Mouse (Mus musculus): ENCODE data around the gene Tep1.
A peak's percentile ranks its signal among the peaks of the same experiment; 100 is the strongest.
"Not testable (repeated sequence)": the region's sequence is repeated elsewhere in the genome, so short reads cannot be mapped to it uniquely, and the experiment has no call there.

The Tep1 gene

DNA sequence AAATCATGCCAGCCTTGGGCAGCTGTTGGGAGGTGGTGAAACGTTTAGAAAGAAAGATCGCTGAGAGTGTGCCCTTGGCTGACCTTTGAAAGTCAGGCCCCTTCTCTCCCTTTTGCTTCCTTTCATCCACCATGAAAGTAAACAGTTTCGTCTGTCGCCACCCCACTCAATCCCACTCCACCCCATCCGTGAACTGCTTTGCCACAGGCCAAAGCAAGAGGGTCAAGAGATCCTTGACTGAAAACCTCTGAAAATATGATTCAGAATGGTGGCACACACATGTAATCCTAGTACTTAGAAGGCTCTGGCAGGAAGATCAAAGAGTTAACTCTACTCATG lies 414 bp upstream of the Tep1 start:
- ATAC-seq (ENCODE audit: insufficient number of reproducible peaks, low FRiP score, low TSS enrichment), result 0 out of 2 replicates have a peak, but pooled peaks have one; percentile 23

DNA sequence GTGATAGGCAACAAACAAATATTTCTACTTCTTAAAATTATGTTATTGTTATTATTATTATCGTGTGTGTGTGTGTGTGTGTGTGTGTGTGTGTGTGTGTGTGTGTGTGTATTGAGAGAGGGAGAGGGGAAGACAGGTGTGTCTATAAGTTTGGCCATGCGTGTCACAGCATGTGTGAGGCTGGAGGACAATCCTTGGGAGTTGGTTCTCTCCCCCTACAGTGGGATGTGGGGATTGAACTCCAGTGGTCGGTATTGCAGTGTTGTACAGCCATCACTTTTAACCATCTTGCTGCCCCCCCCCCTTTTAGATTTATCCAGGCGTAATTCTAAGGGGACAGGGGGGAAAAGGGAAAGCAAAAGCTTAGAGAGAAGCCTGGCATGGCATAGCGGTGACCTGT lies 1.7 kb downstream of the Tep1 start:
- ATAC-seq (ENCODE audit: insufficient number of reproducible peaks, low FRiP score, low TSS enrichment), result no peak

DNA sequence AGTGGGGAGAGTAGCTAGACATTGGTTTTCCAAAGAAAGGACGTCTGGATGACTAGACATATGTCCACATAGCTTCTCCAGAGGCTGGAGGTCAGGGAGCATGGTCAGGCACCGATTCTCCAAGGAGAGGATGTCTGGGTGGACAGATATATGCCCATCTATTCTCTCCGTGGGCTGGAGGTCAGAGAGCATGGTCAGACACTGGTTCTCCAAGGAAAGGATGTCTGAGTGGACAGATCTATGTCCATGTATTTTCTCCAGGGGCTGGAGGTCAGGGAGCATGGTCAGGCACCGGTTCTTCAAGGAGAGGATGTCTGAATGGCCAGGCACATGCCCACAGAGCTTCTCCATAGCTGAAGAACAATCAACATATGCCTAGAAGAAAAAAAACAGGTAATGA lies 2.1 kb downstream of the Tep1 start:
- ATAC-seq (ENCODE audit: insufficient number of reproducible peaks, low FRiP score, low TSS enrichment), result no peak

DNA sequence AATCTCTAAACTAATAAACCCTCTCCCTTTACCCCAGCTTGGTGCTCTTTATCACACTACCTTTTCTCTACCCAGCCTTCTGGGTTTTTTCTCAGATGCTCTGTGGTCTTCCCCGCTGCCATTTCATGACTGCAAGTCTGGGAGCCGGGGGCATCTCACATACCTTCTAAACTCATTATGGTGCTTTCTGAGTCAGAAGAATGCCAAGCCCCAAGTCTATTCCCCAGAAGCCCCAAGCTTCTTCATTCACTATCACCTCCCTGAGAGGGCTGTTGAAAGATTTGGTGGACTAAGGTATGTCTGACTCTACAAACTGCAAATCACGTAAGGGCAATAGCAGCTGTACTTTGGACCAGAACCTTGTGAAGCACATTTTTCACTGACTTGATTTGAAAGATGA lies 3.4 kb downstream of the Tep1 start:
- ATAC-seq (ENCODE audit: insufficient number of reproducible peaks, low FRiP score, low TSS enrichment), result no peak

- not testable (repeated sequence) for ATAC-seq (ENCODE audit: insufficient number of reproducible peaks, low FRiP score, low TSS enrichment)
These were observed 5.4 kb downstream of the Tep1 start for GRCm38 (mm10) chr14:50865005-50865404.

DNA sequence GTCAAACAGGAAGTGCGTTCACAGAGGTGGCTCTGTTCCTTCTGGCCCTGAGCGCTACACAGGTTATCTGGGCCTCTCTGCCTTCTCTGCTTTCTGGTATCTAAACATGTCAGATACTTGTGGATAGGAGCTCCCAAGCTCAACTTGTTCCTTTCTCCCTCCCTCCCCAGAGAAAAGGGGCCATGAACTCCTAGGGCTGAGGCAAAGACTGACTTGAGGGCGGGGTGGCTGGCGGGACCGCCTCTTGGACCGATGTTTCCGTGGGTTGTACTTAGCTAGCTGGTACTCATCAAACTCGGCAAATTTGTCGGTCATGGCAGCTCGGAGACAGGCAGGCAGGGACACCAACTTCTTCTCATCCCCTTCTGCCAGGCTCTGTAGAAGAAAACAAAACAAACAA lies 7.7 kb downstream of the Tep1 start:
- no peak for ATAC-seq (ENCODE audit: insufficient number of reproducible peaks, low FRiP score, low TSS enrichment)

DNA sequence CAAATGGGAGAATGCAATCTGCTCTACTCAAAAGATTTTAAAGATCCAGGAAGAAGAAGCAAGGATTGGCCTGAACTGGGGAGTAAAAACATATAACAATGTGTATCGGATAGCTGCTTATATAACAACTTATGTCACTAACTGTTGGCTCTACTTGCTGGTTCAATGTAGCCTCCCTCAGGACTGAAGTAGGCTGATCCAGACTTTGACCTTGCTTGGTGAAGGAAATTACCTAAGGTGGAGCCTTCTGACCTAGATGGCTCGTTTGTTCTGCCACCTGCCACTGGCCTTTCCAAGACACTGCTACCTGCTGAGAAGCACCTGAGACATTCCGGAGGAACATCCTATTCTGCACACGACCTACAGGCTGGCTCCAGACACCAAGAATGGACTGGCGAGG lies 14.6 kb downstream of the Tep1 start:
- no peak for ATAC-seq (ENCODE audit: insufficient number of reproducible peaks, low FRiP score, low TSS enrichment)

DNA sequence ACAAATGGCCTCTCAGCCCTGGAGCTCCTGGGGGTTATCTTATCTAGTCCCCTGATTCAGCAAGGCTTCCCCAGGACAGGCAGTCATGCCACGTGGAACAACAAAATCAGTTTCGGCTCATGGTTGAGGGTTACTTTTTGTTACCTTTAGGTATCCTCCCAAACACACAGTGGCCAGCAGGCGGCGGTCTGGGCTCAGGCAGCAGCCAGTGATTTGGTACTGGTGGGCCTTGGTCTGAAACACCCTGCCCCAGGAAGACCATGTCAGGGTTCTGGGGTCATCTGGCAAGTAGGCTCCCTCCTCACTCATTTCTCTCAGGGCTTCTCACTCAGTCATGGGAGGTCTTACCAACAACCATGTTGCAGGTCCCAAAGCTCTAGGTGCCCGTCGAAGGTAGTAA lies 33.1 kb downstream of the Tep1 start:
- ATAC-seq (ENCODE audit: insufficient number of reproducible peaks, low FRiP score, low TSS enrichment), result no peak

- 0 out of 2 replicates have a peak, but pooled peaks have one; percentile 13 for ATAC-seq (ENCODE audit: insufficient number of reproducible peaks, low FRiP score, low TSS enrichment)
These were observed 35.9 kb downstream of the Tep1 start for GRCm38 (mm10) chr14:50834435-50834834.

- ATAC-seq (ENCODE audit: insufficient number of reproducible peaks, low FRiP score, low TSS enrichment), result peak; percentile 86
These were observed 36.4 kb downstream of the Tep1 start for GRCm38 (mm10) chr14:50833964-50834363.

DNA sequence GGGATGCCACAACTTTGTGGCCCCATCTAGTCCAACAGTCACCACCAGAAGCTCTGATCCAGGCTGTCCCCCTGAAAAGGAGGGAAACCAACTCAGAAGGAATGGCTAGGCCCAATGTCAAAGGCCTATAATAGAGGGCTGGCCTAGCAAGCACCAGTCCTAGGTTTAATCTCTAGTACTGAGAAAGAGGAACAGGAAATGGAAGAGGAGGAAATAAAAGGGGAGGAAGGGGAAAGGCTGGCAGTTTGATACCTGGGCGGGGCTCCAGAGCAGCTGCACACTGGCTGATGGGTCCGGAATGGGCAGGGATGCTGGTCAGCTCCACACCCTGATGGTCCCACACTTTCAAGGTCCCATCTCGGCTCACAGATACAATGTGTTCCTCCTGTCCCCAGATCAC lies 40.5 kb downstream of the Tep1 start:
- ATAC-seq (ENCODE audit: insufficient number of reproducible peaks, low FRiP score, low TSS enrichment), result no peak

DNA sequence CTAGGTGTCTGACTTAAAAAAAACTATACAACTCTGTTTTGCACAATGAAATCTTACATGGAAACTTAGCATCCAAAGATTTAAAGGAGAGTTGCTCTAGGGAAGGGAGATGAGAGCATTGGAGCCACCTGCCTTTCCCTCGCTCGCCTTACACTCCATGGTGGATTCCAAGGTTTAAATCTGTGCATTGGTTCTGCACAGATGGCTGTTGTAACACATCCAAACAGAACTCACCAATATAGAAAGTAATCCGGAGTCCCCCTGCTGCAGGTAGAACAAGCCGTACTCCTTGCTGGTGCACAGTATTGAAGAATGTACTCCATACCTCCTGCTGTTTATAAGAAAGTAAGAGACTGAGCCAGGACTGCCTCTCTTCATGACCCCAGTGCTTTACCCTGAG lies 43.8 kb downstream of the Tep1 start:
- no peak for ATAC-seq (ENCODE audit: insufficient number of reproducible peaks, low FRiP score, low TSS enrichment)

DNA sequence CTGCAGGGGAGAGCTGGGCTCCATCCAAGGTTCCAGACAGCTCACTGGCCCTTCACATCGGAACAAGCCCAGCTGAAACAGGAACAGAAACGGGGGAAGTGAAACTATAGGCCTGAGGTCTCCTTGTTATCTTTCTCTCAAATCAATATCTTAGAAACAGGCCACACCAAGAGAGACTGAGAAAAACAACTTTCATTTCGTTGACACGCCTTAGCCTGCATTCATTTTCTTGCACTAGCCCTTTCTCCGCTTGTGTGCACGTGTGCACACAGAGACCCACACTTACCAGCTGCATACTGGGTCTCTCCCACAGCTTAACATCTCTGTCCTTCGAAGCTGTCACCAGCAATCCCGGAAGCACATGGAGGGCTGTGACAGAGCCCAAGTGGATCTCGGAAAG lies 46.1 kb downstream of the Tep1 start:
- no peak for ATAC-seq (ENCODE audit: insufficient number of reproducible peaks, low FRiP score, low TSS enrichment)

DNA sequence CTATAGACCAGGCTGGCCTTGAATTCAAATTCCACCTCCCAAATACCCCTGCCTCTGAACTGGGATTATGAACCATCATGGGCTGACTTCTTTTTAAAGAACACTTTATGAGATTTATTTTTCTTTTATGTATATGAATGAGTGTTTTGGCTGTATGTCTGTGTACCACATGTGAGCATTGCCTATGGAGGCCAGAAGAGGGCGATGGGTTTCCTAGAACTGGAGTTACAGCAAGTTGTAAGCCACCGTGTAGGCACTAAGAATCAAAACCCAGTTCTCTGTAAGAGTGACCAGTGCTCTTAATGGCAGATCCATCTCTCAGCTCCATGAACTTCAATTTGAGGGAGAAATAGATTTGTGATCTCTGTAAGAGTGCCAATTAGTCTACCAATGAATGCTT lies 47.1 kb downstream of the Tep1 start:
- no peak for ATAC-seq (ENCODE audit: insufficient number of reproducible peaks, low FRiP score, low TSS enrichment)

- no peak for ATAC-seq (ENCODE audit: insufficient number of reproducible peaks, low FRiP score, low TSS enrichment)
These were observed 57.3 kb downstream of the Tep1 start for GRCm38 (mm10) chr14:50813060-50813459.

GRCm38 (mm10) chr14:50807487-50808072 lies 62.8 kb downstream of the Tep1 start, which contains the start of the genes Ccnb1ip1 and Parp2:
Gene Ccnb1ip1 (minus strand): TSS chr14:50807732.
Gene Parp2 (plus strand): TSS chr14:50807841.
- ATAC-seq (ENCODE audit: insufficient number of reproducible peaks, low FRiP score, low TSS enrichment), result peak; percentile 99

DNA sequence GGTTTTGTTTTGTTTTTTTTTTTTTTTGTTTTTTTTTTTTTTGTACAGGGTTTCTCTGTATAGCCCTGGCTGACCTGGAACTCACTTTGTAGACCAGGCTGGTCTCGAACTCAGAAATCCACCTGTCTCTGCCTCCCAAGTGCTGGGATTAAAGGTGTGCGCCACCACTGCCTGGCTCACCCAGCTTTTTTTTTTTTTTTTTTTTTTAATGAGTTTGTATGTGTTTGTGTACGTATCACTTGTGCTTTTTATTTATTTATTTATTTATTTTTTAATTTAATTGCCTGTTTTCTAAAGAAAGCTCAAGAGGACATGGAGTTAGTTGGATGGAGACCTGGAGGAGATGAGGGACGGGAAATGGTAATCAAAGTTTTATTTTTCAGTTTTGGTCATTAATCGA lies 63.9 kb downstream of the Tep1 start:
- not testable (repeated sequence) for ATAC-seq (ENCODE audit: insufficient number of reproducible peaks, low FRiP score, low TSS enrichment)

GRCm38 (mm10) chr14:50804683-50805082 lies 65.7 kb downstream of the Tep1 start:
- ATAC-seq (ENCODE audit: insufficient number of reproducible peaks, low FRiP score, low TSS enrichment), result no peak

- ATAC-seq (ENCODE audit: insufficient number of reproducible peaks, low FRiP score, low TSS enrichment), result no peak
These were observed 67.4 kb downstream of the Tep1 start for GRCm38 (mm10) chr14:50802843-50803562.

GRCm38 (mm10) chr14:50802441-50802840 lies 67.9 kb downstream of the Tep1 start:
- no peak for ATAC-seq (ENCODE audit: insufficient number of reproducible peaks, low FRiP score, low TSS enrichment)

- no peak for ATAC-seq (ENCODE audit: insufficient number of reproducible peaks, low FRiP score, low TSS enrichment)
These were observed 70.7 kb downstream of the Tep1 start for GRCm38 (mm10) chr14:50799502-50800259.

Data from cerebellum, adult (tissue).